Mouse (Mus musculus) layer of hippocampus, adult 9-10 months (tissue): ENCODE measurements at regions not wholly inside any gene's neighbourhood (a gene's known extent, or its start where the extent isn't known, plus 50 kb on each side); places are given as distances from the start of the nearest gene placed in this dataset.

ENCODE experiments used
- DNase-seq: peaks from one replicate; pipeline ENCODE4 v3.0.0; 2022; ENCODE audit warnings: low spot score

GRCm38 (mm10) chr8:6227901-6228300, 1122.8 kb upstream of the Slc10a2 start:
- no peak for DNase-seq

GRCm38 (mm10) chr8:6225194-6225593, 1120.0 kb upstream of the Slc10a2 start:
- no peak for DNase-seq

- DNase-seq: no peak
Measured at GRCm38 (mm10) chr8:6207617-6208349, 1102.6 kb upstream of the Slc10a2 start.

GRCm38 (mm10) chr8:6204051-6204745, 1099.0 kb upstream of the Slc10a2 start:
- no peak for DNase-seq

- no peak for DNase-seq
Measured at GRCm38 (mm10) chr8:6191431-6191830, 1086.3 kb upstream of the Slc10a2 start.

GRCm38 (mm10) chr8:6188422-6188821, 1083.3 kb upstream of the Slc10a2 start:
- no peak for DNase-seq

- DNase-seq: no peak
Measured at GRCm38 (mm10) chr8:6186561-6186960, 1081.4 kb upstream of the Slc10a2 start.

GRCm38 (mm10) chr8:6179602-6180001, 1074.5 kb upstream of the Slc10a2 start:
- DNase-seq: no peak

GRCm38 (mm10) chr8:6166433-6166832, 1061.3 kb upstream of the Slc10a2 start:
- DNase-seq: no peak

GRCm38 (mm10) chr8:6165230-6165629, 1060.1 kb upstream of the Slc10a2 start:
- DNase-seq: no peak

- DNase-seq: no peak
Measured at GRCm38 (mm10) chr8:6164758-6165157, 1059.6 kb upstream of the Slc10a2 start.

- DNase-seq: no peak
Measured at GRCm38 (mm10) chr8:6144588-6144987, 1039.4 kb upstream of the Slc10a2 start.

GRCm38 (mm10) chr8:6140090-6140489, 1034.9 kb upstream of the Slc10a2 start:
- DNase-seq: no peak

GRCm38 (mm10) chr8:6139171-6139570, 1034.0 kb upstream of the Slc10a2 start:
- DNase-seq: no peak

- no peak for DNase-seq
Measured at GRCm38 (mm10) chr8:6132243-6132751, 1027.1 kb upstream of the Slc10a2 start.

- no peak for DNase-seq
Measured at GRCm38 (mm10) chr8:6125265-6125664, 1020.1 kb upstream of the Slc10a2 start.

- no peak for DNase-seq
Measured at GRCm38 (mm10) chr8:6119506-6119905, 1014.4 kb upstream of the Slc10a2 start.

- DNase-seq: no peak
Measured at GRCm38 (mm10) chr8:6111351-6111750, 1006.2 kb upstream of the Slc10a2 start.

GRCm38 (mm10) chr8:6090028-6090427, 984.9 kb upstream of the Slc10a2 start:
- peak; percentile 12 for DNase-seq

- peak; percentile 10 for DNase-seq
Measured at GRCm38 (mm10) chr8:6043939-6044577, 938.9 kb upstream of the Slc10a2 start.

- DNase-seq: no peak
Measured at GRCm38 (mm10) chr8:6012206-6012605, 907.1 kb upstream of the Slc10a2 start.

- DNase-seq: no peak
Measured at GRCm38 (mm10) chr8:6011182-6011581, 906.0 kb upstream of the Slc10a2 start.

- DNase-seq: no peak
Measured at GRCm38 (mm10) chr8:6010712-6011111, 905.6 kb upstream of the Slc10a2 start.
